Mouse (Mus musculus) kidney, adult 2 months (tissue): Measurements from ENCODE around the gene Axin1. TPM values are rescaled to one million over a fixed set of nuclear protein-coding genes. Genes with fewer than 3 reads are reported as not detected.
"Not testable (repeated sequence)": the region's sequence is repeated elsewhere in the genome, so short reads cannot be mapped to it uniquely, and the experiment has no call there.

Experiments
- DNase-seq: peaks from one replicate; pipeline ENCODE4 v3.0.0; 2021
- H3K27ac ChIP-seq: fragments of 200-500 bp; 2 replicates; pipeline ENCODE4 v1.5.1; 2012; ENCODE audit warnings: low read depth, low read length, control low read depth, inconsistent platforms; ENCODE audit not compliant: insufficient read depth
- H3K27me3 ChIP-seq: fragments of 200-500 bp; replicated peaks from 2 replicates; pipeline ENCODE4 v1.6.1; 2012; ENCODE audit warnings: mild to moderate bottlenecking, moderate library complexity, low read length, inconsistent platforms; ENCODE audit not compliant: control insufficient read depth, insufficient read depth
- H3K36me3 ChIP-seq: fragments of 200-500 bp; 2 replicates; pipeline ENCODE4 v1.6.1; 2012; ENCODE audit warnings: mild to moderate bottlenecking, moderate library complexity, low read length, inconsistent platforms; ENCODE audit not compliant: control insufficient read depth, insufficient read depth
- H3K4me1 ChIP-seq: fragments of 200-500 bp; 2 replicates; pipeline ENCODE4 v1.6.1; 2011; ENCODE audit warnings: low read length; ENCODE audit not compliant: control insufficient read depth, insufficient read depth
- H3K4me3 ChIP-seq: fragments of 200-500 bp; 2 replicates; pipeline ENCODE4 v1.5.1; 2011; ENCODE audit warnings: mild to moderate bottlenecking, low read depth, low read length, control low read depth; ENCODE audit not compliant: insufficient read depth
- CTCF ChIP-seq: fragments of 200-500 bp; conservative IDR thresholded peaks from 2 replicates; pipeline ENCODE4 v1.5.1; 2011; ENCODE audit warnings: low read depth, mild to moderate bottlenecking, control low read depth, low read length, moderate library complexity, mixed read lengths; ENCODE audit not compliant: insufficient read depth, insufficient read length
- POLR2A ChIP-seq: fragments of 200-500 bp; IDR thresholded peaks from one replicate; pipeline ENCODE4 v1.6.1; 2011; ENCODE audit warnings: low read depth, low read length, control low read depth
- WGBS: fragments of 180-500 bp; shearing (Covaris S2); methylation state at CpG from one replicate; pipeline ENCODE4 v1.1.7; 2018; 5-methylcytosine and 5-hydroxymethylcytosine counted together
- polyA plus RNA-seq: library from polyadenylated mRNA; depleted of rRNA; stranded (reverse); fragments of >200 nt; gene quantifications from 2 replicates; pipeline ENCODE4 v1.2.3, GENCODE M21; 2012; rRNA removed

Gene Axin1
- 16.3 and 18.5 TPM in 2 replicates for polyA plus RNA-seq

DNA sequence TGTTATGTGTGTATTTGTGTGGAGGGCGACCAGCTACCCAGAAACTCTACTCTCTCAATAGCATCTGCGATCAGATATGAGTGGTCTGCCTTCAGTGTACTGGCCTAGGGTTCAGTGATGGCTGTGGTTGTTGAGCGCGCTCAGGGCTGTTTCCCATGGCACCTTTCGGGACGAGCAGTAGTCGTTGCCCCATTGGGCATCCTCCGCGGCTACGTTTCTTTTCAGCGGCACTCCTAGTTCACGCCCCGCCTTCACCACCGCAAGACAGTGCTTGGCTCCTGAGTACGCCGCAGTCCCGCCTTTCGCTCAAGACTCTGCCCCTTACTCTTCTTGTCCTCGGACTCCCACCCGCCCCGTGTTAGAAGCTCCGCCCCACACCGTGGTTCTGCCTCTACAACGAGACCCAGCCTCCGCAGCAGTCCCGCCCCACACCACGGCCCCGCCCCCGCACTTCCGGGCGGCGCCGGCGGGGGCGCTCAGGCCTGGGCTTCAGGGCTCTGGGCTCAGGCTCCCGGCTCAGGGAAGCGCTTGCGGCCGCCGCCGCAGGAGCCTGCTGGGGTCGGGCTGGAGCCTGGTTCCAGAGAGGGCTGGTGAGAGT, at the start of gene Axin1:
Gene Axin1 (plus strand): TSS at position 450 of the 598 bp plus-strand sequence.
- H3K27me3 ChIP-seq: no peaks in the 10 kb centered on the region
- no peaks in the 10 kb centered on the region for H3K36me3 ChIP-seq
- peaks cover 18% of the 10 kb centered on the region; the same call in 1 of the 2 replicates for H3K4me1 ChIP-seq
- under 1% methylated on average over 42 of the region's 42 CpGs for WGBS
- DNase-seq: peak; percentile 98
- H3K27ac ChIP-seq: peak within 1 kb of the TSS; percentile 66
- peak within 1 kb of the TSS; percentile 98 for H3K4me3 ChIP-seq
- TF ChIP-seq CTCF: no peak; the same call in 1 of the 2 replicates
- peak; percentile 23 for TF ChIP-seq POLR2A

DNA sequence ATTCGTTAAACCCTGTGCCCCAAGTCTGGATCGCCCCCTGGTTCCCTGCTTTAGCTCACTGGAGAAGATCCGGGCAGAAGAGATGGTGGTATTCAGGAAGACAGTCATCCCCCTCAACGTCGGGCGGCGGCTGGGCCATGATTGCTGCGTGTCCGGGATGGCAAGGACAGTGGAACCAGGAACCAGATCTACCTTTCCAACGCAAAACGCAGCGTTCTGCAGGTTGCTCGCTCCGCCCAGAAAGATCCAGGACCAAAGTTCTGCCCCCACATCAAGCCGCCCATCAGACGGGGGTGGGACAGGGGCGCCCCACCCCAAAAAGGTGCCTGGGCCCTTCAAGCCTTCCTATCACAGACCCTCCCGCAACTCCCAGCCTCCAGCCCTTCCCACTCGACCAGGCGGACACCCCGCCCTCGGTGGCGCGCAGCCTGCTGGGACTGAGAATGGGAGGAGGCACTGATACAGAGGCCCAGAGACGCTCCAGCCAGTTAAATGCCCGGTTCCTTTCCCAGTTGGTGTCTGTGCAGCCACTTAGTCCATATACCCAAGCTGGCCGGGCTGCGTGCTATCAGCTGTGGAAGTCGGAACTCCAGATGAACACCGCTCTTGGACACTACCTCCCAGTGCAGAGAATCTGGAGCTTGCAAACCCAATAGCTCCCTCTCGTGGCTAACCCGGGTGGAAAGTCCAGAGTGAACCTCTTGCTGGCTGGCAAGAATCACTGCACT, 48.4 kb upstream of the Axin1 start, which contains the start of gene Decr2:
Gene Decr2 (minus strand): TSS at position 433 of the 728 bp plus-strand sequence.
- Histone ChIP-seq H3K4me3 (peak within 1 kb of the TSS; percentile 92), H3K4me1 (no peaks in the 10 kb centered on the region), H3K27me3 (no peaks in the 10 kb centered on the region), H3K27ac (peak within 1 kb of the TSS; percentile 91), H3K36me3 (no peaks in the 10 kb centered on the region)
- DNase-seq: peak; percentile 97
- WGBS: under 1% methylated on average over 32 of the region's 32 CpGs
- peak; percentile 90 for TF ChIP-seq CTCF
- TF ChIP-seq POLR2A: peak; percentile 37

DNA sequence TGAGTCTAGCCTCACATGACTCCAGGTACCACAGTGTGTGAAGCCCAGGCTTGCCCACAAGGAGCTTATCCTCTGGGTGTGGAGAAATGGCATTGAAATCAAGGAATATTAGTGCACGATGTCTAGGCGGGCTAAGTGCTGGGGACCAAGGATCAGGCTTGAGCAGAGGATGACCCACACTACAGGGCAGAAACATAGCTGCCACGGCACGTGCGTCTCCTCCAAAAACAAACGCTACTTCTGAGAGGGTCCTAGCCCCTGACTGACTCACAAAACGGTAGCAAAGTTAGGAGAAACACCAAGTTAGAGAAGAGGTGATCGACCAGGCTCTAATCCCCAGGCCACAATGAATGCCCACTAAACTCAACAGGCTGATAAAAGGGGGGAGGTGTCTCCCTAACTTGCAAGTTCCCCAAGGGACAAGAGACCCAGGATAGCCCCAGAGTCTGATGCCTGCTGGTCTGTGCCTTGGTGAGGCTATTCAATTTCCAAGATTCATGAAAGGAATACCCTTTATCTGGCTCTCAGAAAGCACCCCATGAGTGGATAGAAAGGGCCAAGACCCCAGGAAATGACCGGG, 43.9 kb upstream of the Axin1 start:
- Histone ChIP-seq H3K36me3 (no peaks in the 10 kb centered on the region), H3K27ac (no peak overlapping the region), H3K27me3 (no peaks in the 10 kb centered on the region), H3K4me1 (no peaks in the 10 kb centered on the region; the same call in 1 of the 2 replicates), H3K4me3 (peak overlapping the region; percentile 58; the same call in 1 of the 2 replicates)
- no peak for DNase-seq
- WGBS: 71% methylated on average over 9 of the region's 9 CpGs
- TF ChIP-seq CTCF (no peak), POLR2A (no peak)

DNA sequence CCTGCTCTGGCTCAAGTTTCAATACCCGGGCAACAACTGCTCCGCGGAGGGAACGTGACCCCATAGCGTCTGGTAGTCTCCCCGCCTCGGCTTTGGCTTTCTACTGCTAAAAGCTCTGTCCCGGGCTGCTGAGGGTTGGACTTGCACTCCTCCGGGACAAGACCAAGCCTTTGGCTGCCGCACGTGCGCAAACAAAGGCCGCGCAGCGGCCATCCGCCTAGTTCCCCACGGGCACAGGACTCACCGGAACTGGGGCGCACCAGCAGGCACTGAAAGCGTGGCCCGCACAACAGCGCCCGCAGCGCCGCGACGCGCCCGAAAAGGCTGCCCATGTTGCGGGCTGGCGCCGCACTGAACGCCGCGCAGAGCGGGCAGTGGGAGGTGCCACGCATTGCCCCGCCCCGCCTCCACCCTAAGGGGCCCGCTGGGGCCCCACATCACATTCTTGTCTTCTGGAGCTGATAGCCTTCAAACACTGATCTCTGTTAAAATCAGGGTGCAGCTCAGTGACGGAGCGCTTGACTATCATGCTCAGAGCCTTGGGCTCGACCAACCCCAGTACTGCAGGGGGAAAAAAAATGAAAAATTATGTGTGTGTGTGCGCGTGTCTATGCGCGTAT, 43.3 kb upstream of the Axin1 start, which contains the start of gene Nme4:
Gene Nme4 (minus strand): TSS at position 482 of the 620 bp plus-strand sequence.
- H3K27ac ChIP-seq: no peak within 1 kb of the TSS
- 4% methylated on average over 47 of the region's 47 CpGs for WGBS

DNA sequence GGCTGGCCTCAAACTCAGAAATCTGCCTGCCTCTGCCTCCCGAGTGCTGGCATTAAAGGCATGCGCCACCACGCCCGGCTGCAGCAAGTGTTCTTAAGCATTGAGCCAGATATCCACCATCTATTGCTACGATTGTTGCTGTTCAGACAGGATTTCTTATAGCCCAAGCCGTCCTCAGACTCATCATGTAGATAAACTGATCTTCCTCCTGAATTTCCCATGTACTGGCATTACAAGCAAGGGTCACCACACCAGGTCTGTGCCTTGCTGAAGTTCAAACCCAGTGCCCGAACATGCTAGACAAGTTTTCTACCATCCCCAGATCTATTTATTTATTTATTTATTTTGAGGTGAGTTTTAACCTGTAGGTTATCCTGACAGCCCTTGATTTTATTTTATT, 40.0 kb upstream of the Axin1 start:
- 92% methylated on average over 7 of the region's 7 CpGs for WGBS
- Histone ChIP-seq H3K36me3 (no peaks in the 10 kb centered on the region), H3K27ac (no peak overlapping the region), H3K27me3 (no peaks in the 10 kb centered on the region), H3K4me3 (no peak overlapping the region), H3K4me1 (peaks cover 3% of the 10 kb centered on the region; the same call in 1 of the 2 replicates)
- DNase-seq: no peak
- no peak for TF ChIP-seq CTCF
- no peak for TF ChIP-seq POLR2A

More for the DNA sequence above, 43.3 kb upstream of the Axin1 start, which contains the start of gene Nme4:
- Histone ChIP-seq H3K4me3 (peak within 1 kb of the TSS; percentile 58), H3K27me3 (no peaks in the 10 kb centered on the region), H3K4me1 (no peaks in the 10 kb centered on the region; the same call in 1 of the 2 replicates), H3K36me3 (no peaks in the 10 kb centered on the region)
- DNase-seq: peak; percentile 44
- no peak for TF ChIP-seq CTCF
- no peak for TF ChIP-seq POLR2A

DNA sequence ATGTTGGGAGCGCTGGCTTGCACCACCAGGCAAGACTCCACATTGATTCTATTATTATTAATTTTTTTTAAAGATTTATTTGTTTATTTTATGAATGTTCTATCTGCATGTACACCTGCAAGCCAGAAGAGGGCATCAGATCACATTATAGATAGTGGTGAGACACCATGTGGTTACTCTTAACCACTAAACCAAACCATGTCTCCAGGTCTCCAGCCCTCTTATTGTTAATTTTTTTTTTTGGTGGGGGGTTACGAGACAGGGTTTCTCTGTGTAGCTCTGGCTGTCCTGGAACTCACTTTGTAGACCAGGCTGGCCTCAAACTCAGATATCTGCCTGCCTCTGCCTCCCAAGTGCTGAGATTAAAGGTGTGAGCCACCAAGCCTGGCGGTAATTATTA, 39.2 kb upstream of the Axin1 start:
- H3K27me3 ChIP-seq, H3K27ac ChIP-seq, H3K4me1 ChIP-seq, H3K36me3 ChIP-seq, H3K4me3 ChIP-seq: not testable (repeated sequence)
- DNase-seq: peak; percentile 72
- WGBS: 57% methylated on average over 3 of the region's 3 CpGs

DNA sequence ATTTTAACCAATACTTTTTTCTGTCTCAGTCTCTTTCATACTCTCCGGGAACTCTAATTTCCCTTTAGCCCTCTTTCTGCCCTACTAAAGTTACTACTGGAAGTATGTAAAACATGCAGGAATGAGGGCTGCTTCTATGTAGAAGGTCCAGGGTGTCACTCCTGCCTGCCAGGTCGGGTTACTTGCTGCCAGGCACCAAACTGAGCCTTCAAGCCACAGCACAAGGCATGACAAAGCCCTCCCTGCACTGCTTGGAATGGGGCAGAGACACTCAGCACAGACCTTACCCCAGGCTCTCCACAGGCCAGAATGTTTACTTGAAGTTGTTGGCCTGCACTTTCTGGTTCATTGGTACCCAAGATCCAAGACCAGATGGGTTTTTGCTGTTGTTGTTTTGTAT, 38.3 kb upstream of the Axin1 start:
- Histone ChIP-seq H3K4me3 (no peak overlapping the region), H3K4me1 (peaks cover 3% of the 10 kb centered on the region; the same call in 1 of the 2 replicates), H3K36me3 (no peaks in the 10 kb centered on the region), H3K27ac (no peak overlapping the region), H3K27me3 (no peaks in the 10 kb centered on the region)
- TF ChIP-seq CTCF (no peak), POLR2A (no peak)
- WGBS: 48% methylated on average over 2 of the region's 2 CpGs
- DNase-seq: peak; percentile 28
